Mouse (Mus musculus) midbrain, postnatal 0 days (tissue): ENCODE results near the gene Pink1. TPM values are rescaled to one million over a fixed set of nuclear protein-coding genes. Genes with fewer than 3 reads are reported as not detected.
A peak's percentile ranks its signal among the peaks of the same experiment; 100 is the strongest.

Source experiments
- ATAC-seq: fragments of 200-750 bp; cut with Nextera tagmentation; 2 replicates; pipeline ENCODE4 v1.8.0; 2017; ENCODE audit warnings: moderate number of reproducible peaks, mild to moderate bottlenecking, moderate TSS enrichment, moderate library complexity; ENCODE audit not compliant: low FRiP score
- DNase-seq: peaks from one replicate; pipeline ENCODE4 v3.0.0-alpha.2; 2015; ENCODE audit warnings: low spot score
- H3K27ac ChIP-seq: fragments of 300-500 bp; sonication (generic); 2 replicates; pipeline ENCODE4 v1.5.1; 2014; ENCODE audit warnings: low read depth, mild to moderate bottlenecking, low read length, mixed read lengths
- H3K27me3 ChIP-seq: fragments of 300-500 bp; sonication (generic); 2 replicates; pipeline ENCODE4 v1.6.1; 2014; ENCODE audit warnings: low read length, control low read depth, mixed read lengths; ENCODE audit not compliant: insufficient read depth
- H3K36me3 ChIP-seq: fragments of 300-500 bp; sonication (generic); 2 replicates; pipeline ENCODE4 v1.6.1; 2014; ENCODE audit warnings: low read length, control low read depth, mixed read lengths; ENCODE audit not compliant: insufficient read depth
- H3K4me1 ChIP-seq: fragments of 300-500 bp; sonication (generic); 2 replicates; pipeline ENCODE4 v1.6.1; 2014; ENCODE audit warnings: mild to moderate bottlenecking, control low read depth, antibody characterized with exemption, low read length, mixed read lengths; ENCODE audit not compliant: insufficient read depth
- H3K4me2 ChIP-seq: fragments of 300-500 bp; sonication (generic); 2 replicates; pipeline ENCODE4 v1.6.1; 2014; ENCODE audit warnings: low read depth, mild to moderate bottlenecking, low read length, mixed read lengths; ENCODE audit not compliant: poor library complexity, severe bottlenecking
- H3K4me3 ChIP-seq: fragments of 300-500 bp; sonication (generic); 2 replicates; pipeline ENCODE4 v1.5.1; 2014; ENCODE audit warnings: low read depth, mild to moderate bottlenecking, low read length, moderate library complexity
- H3K9ac ChIP-seq: fragments of 300-500 bp; sonication (generic); replicated peaks from 2 replicates; pipeline ENCODE4 v1.6.1; 2014; ENCODE audit warnings: mild to moderate bottlenecking, low read length, moderate library complexity, mixed read lengths; ENCODE audit not compliant: poor library complexity, severe bottlenecking
- H3K9me3 ChIP-seq: fragments of 300-500 bp; sonication (generic); 2 replicates; pipeline ENCODE4 v1.6.1; 2016; ENCODE audit warnings: low read length, control low read depth
- CTCF ChIP-seq: IDR thresholded peaks from 2 replicates; pipeline ENCODE4 v1.5.1; 2016; ENCODE audit warnings: antibody characterized with exemption, mild to moderate bottlenecking
- WGBS: fragments of 180-500 bp; shearing (Covaris S2); extraction: QIAGEN DNeasy Blood & Tissue Kit; methylation state at CpG from one replicate; pipeline ENCODE4 v1.1.7; 2014; 5-methylcytosine and 5-hydroxymethylcytosine counted together
- polyA plus RNA-seq: library from polyadenylated mRNA; unstranded; fragments of >200 nt; fragmentation: Nextera tagmentation; extraction: Ambion mirVana; gene quantifications from 2 replicates; pipeline ENCODE4 v1.2.1, GENCODE M21; 2015
- total RNA-seq: library from RNA; depleted of rRNA; stranded (reverse); fragments of >200 nt; gene quantifications from 2 replicates; pipeline ENCODE4 v1.2.3, GENCODE M21; 2014

Gene Pink1
- total and polyA plus RNA-seq, 2 experiments from 2014 or later = 150 to 261 TPM

- H3K36me3 ChIP-seq = no peaks in the 10 kb centered on the region
- H3K27me3 ChIP-seq = no peaks in the 10 kb centered on the region
- no peak overlapping the region for H3K4me2 ChIP-seq
- H3K27ac ChIP-seq = no peak overlapping the region
- no peaks in the 10 kb centered on the region for H3K9me3 ChIP-seq
- WGBS = 34% methylated on average over 4 of the region's 4 CpGs
- ATAC-seq (no peak), DNase-seq (peak; percentile 66)
- no peak overlapping the region for H3K9ac ChIP-seq
- TF ChIP-seq CTCF = peak; percentile 80
- H3K4me1 ChIP-seq = no peaks in the 10 kb centered on the region; the same call in 1 of the 2 replicates
- no peak overlapping the region for H3K4me3 ChIP-seq
Measured at GRCm38 (mm10) chr4:138339963-138340362, 13.9 kb upstream of the Pink1 start.

DNA sequence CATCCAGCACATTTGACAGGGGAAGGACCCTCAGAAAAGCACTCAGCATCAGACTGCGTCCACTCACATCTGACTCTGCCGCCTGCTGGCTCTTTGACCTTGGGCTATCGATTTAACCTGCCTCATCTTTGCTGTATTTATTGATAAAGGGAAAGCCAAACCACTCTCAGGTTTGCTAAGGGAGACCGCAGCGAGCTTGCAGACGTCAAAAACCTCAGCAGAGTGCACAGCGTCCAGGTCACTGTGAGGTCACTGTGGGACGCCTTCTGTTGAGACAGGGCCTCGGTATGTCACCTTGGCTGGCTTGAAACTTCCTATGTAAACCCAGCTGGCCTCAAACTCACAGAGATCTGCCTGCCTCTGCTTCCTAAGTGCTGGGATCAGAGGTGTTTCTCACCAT lies 11.2 kb upstream of the Pink1 start:
- Histone ChIP-seq H3K27ac (no peak overlapping the region), H3K9ac (no peak overlapping the region)

DNA sequence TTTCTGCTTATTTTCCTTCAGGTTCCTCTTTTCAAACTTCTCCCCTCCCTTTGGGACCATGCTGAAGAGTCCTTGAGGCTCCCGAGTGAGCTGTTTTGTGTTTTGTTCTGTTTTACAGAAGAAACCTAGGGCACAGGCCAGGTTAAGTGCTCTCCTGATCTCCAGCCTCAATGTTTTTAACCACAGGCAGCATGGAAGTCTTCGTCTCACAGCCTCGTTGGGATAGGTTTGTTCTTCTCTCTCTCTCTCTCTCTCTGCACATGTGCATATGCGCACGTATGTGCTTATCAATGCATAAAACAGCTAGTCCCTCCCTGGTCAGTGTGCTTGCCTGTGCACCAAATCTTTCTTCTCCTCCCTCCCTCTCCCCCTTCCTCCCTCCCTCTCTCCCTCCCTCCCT lies 10.8 kb upstream of the Pink1 start:
- no peak overlapping the region for H3K9ac ChIP-seq
- no peak overlapping the region for H3K4me3 ChIP-seq
- no peaks in the 10 kb centered on the region; the same call in 1 of the 2 replicates for H3K27me3 ChIP-seq
- no peaks in the 10 kb centered on the region for H3K9me3 ChIP-seq
- ATAC-seq = no peak
- no peak for DNase-seq
- WGBS = 71% methylated on average over 5 of the region's 5 CpGs
- H3K27ac ChIP-seq = no peak overlapping the region
- no peak overlapping the region for H3K4me2 ChIP-seq
- TF ChIP-seq CTCF = no peak
- no peaks in the 10 kb centered on the region for H3K36me3 ChIP-seq
- no peaks in the 10 kb centered on the region; the same call in 1 of the 2 replicates for H3K4me1 ChIP-seq

More for the DNA sequence above, 11.2 kb upstream of the Pink1 start:
- H3K4me2 ChIP-seq = no peak overlapping the region
- DNase-seq = no peak
- no peaks in the 10 kb centered on the region; the same call in 1 of the 2 replicates for H3K27me3 ChIP-seq
- 81% methylated on average over 9 of the region's 9 CpGs for WGBS
- no peaks in the 10 kb centered on the region for H3K9me3 ChIP-seq
- TF ChIP-seq CTCF = no peak
- no peak for ATAC-seq
- H3K4me1 ChIP-seq = no peaks in the 10 kb centered on the region; the same call in 1 of the 2 replicates
- H3K4me3 ChIP-seq = no peak overlapping the region
- no peaks in the 10 kb centered on the region for H3K36me3 ChIP-seq

DNA sequence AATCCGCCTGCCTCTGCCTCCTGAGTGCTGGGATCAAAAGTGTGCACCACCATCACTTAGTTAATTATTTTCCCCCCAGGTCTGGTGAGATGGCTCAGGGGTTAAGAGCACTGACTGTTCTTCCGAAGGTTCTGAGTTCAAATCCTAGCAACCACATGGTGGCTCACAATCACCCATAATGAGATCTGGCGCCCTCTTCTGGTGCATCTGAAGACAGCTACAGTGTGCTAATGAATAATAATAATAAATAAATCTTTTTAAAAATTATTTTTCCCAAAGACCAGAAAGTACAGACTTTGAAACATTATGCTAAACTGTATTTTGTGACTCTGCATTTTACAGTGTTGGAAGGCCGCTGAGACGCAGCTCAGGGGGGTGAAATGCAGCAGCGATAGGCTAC lies 9.5 kb upstream of the Pink1 start:
- Histone ChIP-seq H3K9ac (no peak overlapping the region), H3K9me3 (no peaks in the 10 kb centered on the region), H3K27me3 (no peaks in the 10 kb centered on the region; the same call in 1 of the 2 replicates), H3K36me3 (no peaks in the 10 kb centered on the region), H3K27ac (no peak overlapping the region), H3K4me2 (no peak overlapping the region), H3K4me3 (no peak overlapping the region), H3K4me1 (no peaks in the 10 kb centered on the region; the same call in 1 of the 2 replicates)
- ATAC-seq (no peak), DNase-seq (no peak)
- 85% methylated on average over 6 of the region's 6 CpGs for WGBS
- peak; percentile 46 for TF ChIP-seq CTCF

- H3K4me1 ChIP-seq = no peaks in the 10 kb centered on the region; the same call in 1 of the 2 replicates
Measured at GRCm38 (mm10) chr4:138335036-138335435, 8.9 kb upstream of the Pink1 start.

DNA sequence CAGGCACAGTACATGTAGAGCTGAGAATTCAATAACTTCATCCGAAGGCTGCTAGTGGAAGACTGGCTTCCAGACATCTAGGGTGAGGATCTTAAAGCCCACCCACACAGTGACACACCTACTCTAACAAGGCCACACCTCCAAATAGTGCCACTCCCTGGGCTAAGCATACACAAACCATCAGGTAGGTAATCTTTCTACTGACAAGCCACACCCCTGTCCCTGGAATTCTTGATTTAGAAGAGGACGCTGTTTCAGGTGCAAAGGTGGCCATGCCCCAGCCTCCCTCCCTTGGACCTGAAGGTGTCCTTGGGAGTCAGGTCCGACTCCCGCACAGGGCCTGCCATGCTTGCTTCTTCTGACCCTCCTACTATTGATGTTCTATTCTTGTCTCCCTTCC lies 7.0 kb upstream of the Pink1 start:
- Histone ChIP-seq H3K36me3 (no peaks in the 10 kb centered on the region), H3K9ac (no peak overlapping the region), H3K27me3 (no peaks in the 10 kb centered on the region; the same call in 1 of the 2 replicates), H3K4me1 (no peaks in the 10 kb centered on the region), H3K4me3 (no peak overlapping the region), H3K9me3 (no peaks in the 10 kb centered on the region), H3K27ac (no peak overlapping the region), H3K4me2 (no peak overlapping the region)
- DNase-seq = no peak
- ATAC-seq = no peak
- no peak for TF ChIP-seq CTCF
- 89% methylated on average over 4 of the region's 4 CpGs for WGBS

More at GRCm38 (mm10) chr4:138335036-138335435, 8.9 kb upstream of the Pink1 start:
- DNase-seq (no peak), ATAC-seq (no peak)
- Histone ChIP-seq H3K9ac (no peak overlapping the region), H3K9me3 (no peaks in the 10 kb centered on the region), H3K4me3 (no peak overlapping the region), H3K36me3 (no peaks in the 10 kb centered on the region), H3K4me2 (no peak overlapping the region), H3K27ac (no peak overlapping the region), H3K27me3 (no peaks in the 10 kb centered on the region; the same call in 1 of the 2 replicates)
- 78% methylated on average over 12 of the region's 12 CpGs for WGBS
- no peak for TF ChIP-seq CTCF
